In genomic region chr1:62244191-62244984, GRCm38 (mm10) we compare ENCODE assay signal across 8 mouse cellular contexts.
DNase-seq lines count a peak whose midpoint lies in the region; ATAC-seq and TF ChIP-seq lines count a peak whose summit lies in the region.
"Had no signal": no experiment of that assay in that cellular context is flagged by ENCODE, and none has a peak within 500 bp of the region (broad histone marks: within the 10 kb centered on the region; RNA-seq: fewer than 3 reads in every experiment).

No protein-coding gene starts in this region.

- no peaks in the 10 kb centered on the region for H3K9me3 ChIP-seq in hindbrain, embryonic 13.5 days
- no peaks in the 10 kb centered on the region for H3K9me3 ChIP-seq in hindbrain, embryonic 14.5 days (ENCODE audit: control insufficient read depth, low read length)
- H3K9me3 ChIP-seq in limb, embryonic 10.5 days (replicated peaks) = no peaks in the 10 kb centered on the region

- no peak overlapping the region for H3K9ac ChIP-seq in hindbrain, embryonic 13.5 days
- no peak overlapping the region for H3K9ac ChIP-seq in hindbrain, embryonic 14.5 days

- no peaks in the 10 kb centered on the region for H3K27me3 ChIP-seq in hindbrain, embryonic 13.5 days
- H3K27me3 ChIP-seq in hindbrain, embryonic 14.5 days (ENCODE audit: control insufficient read depth, insufficient read depth, low read length) = no peaks in the 10 kb centered on the region
- no peaks in the 10 kb centered on the region for H3K27me3 ChIP-seq in limb, embryonic 10.5 days (ENCODE audit: low read depth, poor library complexity, severe bottlenecking)

- TF ChIP-seq CTCF in bone marrow macrophage, adult 2 months (IDR thresholded peaks at IDR 0.05; ENCODE audit: low read depth, low read length) = no peak
- TF ChIP-seq CTCF in brain, embryonic 14.5 days (IDR thresholded peaks at IDR 0.05; ENCODE audit: borderline replicate concordance, extremely low read depth, insufficient read depth, insufficient read length) = no peak
- TF ChIP-seq CTCF in layer of hippocampus, adult 2 months (conservative IDR thresholded peaks at IDR 0.05) = no peak

- no peaks in the 10 kb centered on the region for H3K36me3 ChIP-seq in hindbrain, embryonic 13.5 days
- H3K36me3 ChIP-seq in hindbrain, embryonic 14.5 days (replicated peaks; ENCODE audit: control insufficient read depth, insufficient read depth) = no peaks in the 10 kb centered on the region
- H3K36me3 ChIP-seq in limb, embryonic 10.5 days = no peaks in the 10 kb centered on the region

- peaks cover 7% of the 10 kb centered on the region for H3K4me1 ChIP-seq in hindbrain, embryonic 13.5 days (replicated peaks)
- H3K4me1 ChIP-seq in hindbrain, embryonic 14.5 days (replicated peaks; ENCODE audit: control insufficient read depth, insufficient read depth, low read length) = 0 out of 2 replicates have a peak, but pooled peaks cover 6% of the 10 kb centered on the region
- H3K4me1 ChIP-seq in bone marrow macrophage, adult 2 months (ENCODE audit: control insufficient read depth, insufficient read depth, low read length) = peaks cover 17% of the 10 kb centered on the region
- H3K4me1 ChIP-seq in limb, embryonic 10.5 days = peaks cover 14% of the 10 kb centered on the region

- 41% methylated on average over 12 of the region's 12 CpGs for WGBS in hindbrain, embryonic 13.5 days
- 34% methylated on average over 12 of the region's 12 CpGs for WGBS in hindbrain, embryonic 14.5 days
- WGBS in limb, embryonic 10.5 days = 38% methylated on average over 12 of the region's 12 CpGs

- H3K4me3 ChIP-seq in hindbrain, embryonic 13.5 days = no peak overlapping the region
- no peak overlapping the region for H3K4me3 ChIP-seq in hindbrain, embryonic 14.5 days (replicated peaks; ENCODE audit: low read length)
- H3K4me3 ChIP-seq in bone marrow macrophage, adult 2 months (ENCODE audit: insufficient read depth, low read length) = no peak overlapping the region
- no peak overlapping the region for H3K4me3 ChIP-seq in limb, embryonic 10.5 days
- H3K4me3 ChIP-seq in layer of hippocampus, adult 2 months = no peak overlapping the region

- no peak for TF ChIP-seq POLR2A in bone marrow macrophage, adult 2 months (IDR thresholded peaks at IDR 0.05; ENCODE audit: borderline replicate concordance, low read depth, low read length)
- no peak for TF ChIP-seq POLR2A in brain, embryonic 14.5 days (IDR thresholded peaks at IDR 0.05; ENCODE audit: borderline replicate concordance, extremely low read depth, insufficient read depth, insufficient read length, poor library complexity, severe bottlenecking)

- ATAC-seq in hindbrain, embryonic 13.5 days (ENCODE audit: low FRiP score) = no peak
- ATAC-seq in hindbrain, embryonic 14.5 days (ENCODE audit: low FRiP score) = no peak
- no peak for ATAC-seq in frontal cortex, adult (ENCODE audit: low TSS enrichment)

- H3K4me2 ChIP-seq in hindbrain, embryonic 13.5 days = no peak overlapping the region
- no peak overlapping the region for H3K4me2 ChIP-seq in hindbrain, embryonic 14.5 days (replicated peaks)

- peak overlapping the region; percentile 48; the same call in 1 of the 2 replicates for H3K27ac ChIP-seq in hindbrain, embryonic 13.5 days
- H3K27ac ChIP-seq in hindbrain, embryonic 14.5 days = no peak overlapping the region
- H3K27ac ChIP-seq in bone marrow macrophage, adult 2 months (ENCODE audit: insufficient read depth, low read depth, low read length) = peak overlapping the region; percentile 54; the same call in 1 of the 2 replicates
- H3K27ac ChIP-seq in limb, embryonic 10.5 days = peak overlapping the region; percentile 81
- H3K27ac ChIP-seq in layer of hippocampus, adult 2 months = no peak overlapping the region

- DNase-seq in hindbrain, embryonic 14.5 days (ENCODE audit: low spot score) = no peak
- peak; percentile 70 for DNase-seq in brain, embryonic 14.5 days (ENCODE audit: low read depth)
- peak; percentile 66 for DNase-seq in limb, embryonic 10.5 days (ENCODE audit: low spot score)
- DNase-seq in layer of hippocampus, adult 2 months (ENCODE audit: low spot score in 2 of 2) = no peak
- DNase-seq: right cerebral cortex, postnatal 25 days had no signal

Comparison
In these comparisons a context has a peak if more than half of its experiments do, and no peak if none do; other contexts are left out.
1. H3K27ac ChIP-seq: peak in hindbrain, embryonic 13.5 days (single experiment), bone marrow macrophage, adult 2 months (single experiment) and limb, embryonic 10.5 days (single experiment); none in hindbrain, embryonic 14.5 days (single experiment) and layer of hippocampus, adult 2 months (single experiment).
2. DNase-seq: peak in brain, embryonic 14.5 days (single experiment) and limb, embryonic 10.5 days (single experiment); none in hindbrain, embryonic 14.5 days (single experiment) and layer of hippocampus, adult 2 months (0 of 2).